Mouse (Mus musculus) adrenal gland, postnatal 4 days (tissue): ENCODE measurements around the gene Cntn1. TPM values are rescaled to one million over a fixed set of nuclear protein-coding genes. Genes with fewer than 3 reads are reported as not detected.

ENCODE experiments used
- DNase-seq, 2 experiments: peaks; one replicate each; pipeline ENCODE4 v3.0.0; 2021 to 2022; ENCODE audit warnings: low spot score in 2 of 2, mixed read lengths in 2 of 2
- total RNA-seq, 2 experiments: library from RNA; stranded (reverse); gene quantifications; 2 replicates each; pipeline ENCODE4 v1.2.3; 2021

The Cntn1 gene
- total RNA-seq, 2 experiments from 2014 or later = 5.7 to 7.4 TPM

DNA sequence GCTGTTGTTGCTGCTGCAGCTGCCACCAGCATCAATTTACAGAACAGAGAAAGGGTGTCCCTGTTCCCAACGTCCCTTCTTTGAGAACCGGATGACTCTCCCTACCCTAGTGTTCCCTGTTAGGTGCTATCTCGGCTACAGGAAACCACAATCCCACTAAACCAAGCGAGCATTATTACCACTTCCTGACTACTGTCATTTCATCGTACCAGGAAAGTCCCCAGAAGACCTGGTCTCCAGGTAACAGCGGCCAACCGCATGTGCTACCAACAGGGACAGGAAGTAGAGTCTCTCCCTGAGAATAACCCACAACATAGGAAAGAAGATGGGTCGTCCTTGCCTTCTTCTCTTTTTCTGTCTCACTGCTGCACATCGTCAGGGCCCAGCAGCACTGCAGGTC, 83.3 kb downstream of the Cntn1 start:
- DNase-seq = no peak

- no peak for DNase-seq
Observed at GRCm38 (mm10) chr15:92137026-92137425, 86.1 kb downstream of the Cntn1 start.

- no peak for DNase-seq
Observed at GRCm38 (mm10) chr15:92141972-92142371, 91.0 kb downstream of the Cntn1 start.

- DNase-seq = no peak
Observed at GRCm38 (mm10) chr15:92154921-92155320, 104.0 kb downstream of the Cntn1 start.

GRCm38 (mm10) chr15:92160855-92161162, 109.8 kb downstream of the Cntn1 start:
- DNase-seq = no peak

DNA sequence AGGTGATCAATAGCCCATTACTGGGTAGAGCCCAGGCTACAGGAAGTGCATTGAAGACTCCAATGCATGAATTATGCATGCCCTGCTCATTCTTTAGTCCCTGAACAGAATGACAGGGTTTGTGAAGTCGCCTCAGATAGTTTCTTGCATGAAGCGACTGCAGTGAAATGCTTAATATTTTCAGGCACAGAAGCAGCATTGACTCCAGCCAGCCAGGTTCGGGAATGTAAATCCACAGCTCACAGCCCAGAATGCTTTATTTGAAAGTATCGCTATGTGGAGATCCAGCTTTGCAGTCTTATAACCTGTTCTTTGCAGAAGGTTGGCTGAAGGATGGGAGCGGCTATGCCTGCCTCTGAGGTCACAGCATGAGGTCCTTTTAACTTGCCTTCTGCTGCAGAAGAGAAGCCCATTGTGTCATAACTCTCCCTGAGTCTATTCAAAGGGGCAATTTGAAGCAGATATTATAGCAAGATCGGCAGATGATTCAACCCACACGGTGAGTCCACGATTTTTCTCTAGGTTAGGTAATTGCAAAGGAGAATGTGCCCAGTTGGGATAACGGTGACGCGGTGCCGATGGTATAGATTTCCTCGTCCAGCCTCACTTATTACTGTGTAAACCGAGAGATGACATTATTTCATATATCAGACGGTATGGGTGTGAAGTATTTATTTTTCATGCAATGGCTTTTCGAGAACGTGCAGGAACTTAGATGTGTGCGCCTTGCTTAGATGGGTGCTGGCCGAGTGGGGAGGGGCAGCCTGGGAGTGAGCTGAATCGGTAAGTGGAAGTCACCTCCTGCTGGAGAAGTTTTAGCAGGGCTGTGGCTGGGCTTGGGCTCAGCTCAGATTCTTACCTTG, 110.4 kb downstream of the Cntn1 start:
- DNase-seq = no peak

GRCm38 (mm10) chr15:92162835-92163234, 111.9 kb downstream of the Cntn1 start:
- no peak for DNase-seq

DNA sequence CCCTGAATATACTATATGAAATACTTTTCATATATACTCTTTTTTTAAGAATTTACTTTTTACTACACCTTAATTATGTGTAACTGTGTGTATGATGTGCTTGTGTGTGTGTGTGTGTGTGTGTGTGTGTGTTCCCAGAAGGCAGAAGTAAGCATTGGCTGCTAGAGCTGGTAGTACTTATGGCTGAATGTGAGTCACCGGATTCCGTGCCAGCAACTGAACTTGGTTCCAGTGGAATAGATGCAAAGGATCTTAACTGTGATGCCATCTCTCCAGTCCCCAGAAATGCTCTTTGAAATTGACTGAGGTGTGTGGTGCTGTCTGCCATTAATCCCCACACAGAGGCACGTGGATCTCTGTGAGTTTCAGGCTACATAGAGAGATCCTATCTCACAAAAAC, 113.2 kb downstream of the Cntn1 start:
- DNase-seq = no peak

GRCm38 (mm10) chr15:92166266-92166665, 115.3 kb downstream of the Cntn1 start:
- DNase-seq = no peak

GRCm38 (mm10) chr15:92175739-92176138, 124.8 kb downstream of the Cntn1 start:
- DNase-seq = no peak

DNA sequence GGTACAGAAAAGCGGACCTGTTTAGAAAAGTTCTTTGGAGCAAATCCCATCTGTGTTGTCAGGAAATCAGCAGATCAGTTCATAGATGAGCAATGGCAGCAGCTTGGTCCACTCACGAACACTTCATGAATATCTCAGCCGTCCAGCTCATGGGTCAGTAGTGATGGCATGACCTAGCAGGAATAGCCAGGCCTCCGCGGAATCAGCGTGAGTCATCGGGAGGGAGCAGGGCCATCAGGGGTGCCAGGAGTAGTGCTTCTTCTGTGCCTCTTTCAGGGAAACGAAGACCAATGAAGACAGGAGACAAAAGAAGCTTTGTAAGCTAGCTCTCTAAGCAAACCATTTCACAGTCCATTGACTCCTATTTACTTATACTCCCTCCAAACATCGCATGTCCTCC, 126.4 kb downstream of the Cntn1 start:
- no peak for DNase-seq

GRCm38 (mm10) chr15:92185484-92185883, 134.5 kb downstream of the Cntn1 start:
- no peak for DNase-seq

DNA sequence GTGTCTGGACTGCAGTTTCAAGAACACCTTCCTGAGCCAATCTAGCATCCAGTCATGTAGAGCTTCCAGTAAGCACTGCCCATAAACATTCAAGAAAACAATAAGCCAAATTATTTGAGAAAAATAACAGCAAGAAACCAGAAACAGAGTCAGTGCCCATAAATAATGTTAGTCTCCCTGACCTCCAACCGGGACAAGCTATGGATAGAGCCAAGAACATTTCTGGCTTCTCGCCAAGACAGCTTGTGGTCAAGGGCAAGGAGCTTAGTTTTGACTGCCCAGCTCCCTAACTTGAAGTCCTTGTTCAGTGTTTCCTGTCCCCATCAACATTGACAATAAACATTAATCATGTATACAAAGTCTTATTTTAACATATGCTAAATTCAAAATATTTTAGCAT, 139.0 kb downstream of the Cntn1 start:
- DNase-seq = peak in 1 of 2 experiments; percentile 31

GRCm38 (mm10) chr15:92200326-92200985, 149.5 kb downstream of the Cntn1 start:
- no peak for DNase-seq

GRCm38 (mm10) chr15:92206695-92207094, 155.7 kb downstream of the Cntn1 start:
- no peak for DNase-seq

GRCm38 (mm10) chr15:92209778-92210177, 158.8 kb downstream of the Cntn1 start:
- no peak for DNase-seq

- no peak for DNase-seq
Observed at GRCm38 (mm10) chr15:92210486-92211235, 159.7 kb downstream of the Cntn1 start.

DNA sequence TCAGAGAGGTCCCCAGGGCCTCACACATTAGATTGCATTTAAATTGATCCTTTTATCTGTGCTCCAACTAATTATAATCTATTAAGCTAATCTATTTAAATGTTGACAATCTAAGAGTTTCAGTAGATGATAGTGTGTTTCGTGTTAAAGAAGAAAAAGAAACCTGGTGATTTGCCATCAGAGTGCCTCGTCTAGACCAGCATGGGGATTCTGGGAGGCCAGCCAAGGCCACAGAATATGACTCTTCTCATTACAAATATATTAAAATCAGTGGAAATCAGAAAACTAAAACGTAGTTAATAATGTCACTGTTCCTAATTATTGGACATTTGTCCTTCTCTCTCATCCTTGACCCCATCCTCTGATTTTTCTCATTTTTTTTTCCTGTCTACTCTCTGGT, 164.9 kb downstream of the Cntn1 start:
- no peak for DNase-seq

GRCm38 (mm10) chr15:92221446-92221845, 170.5 kb downstream of the Cntn1 start:
- DNase-seq = no peak

DNA sequence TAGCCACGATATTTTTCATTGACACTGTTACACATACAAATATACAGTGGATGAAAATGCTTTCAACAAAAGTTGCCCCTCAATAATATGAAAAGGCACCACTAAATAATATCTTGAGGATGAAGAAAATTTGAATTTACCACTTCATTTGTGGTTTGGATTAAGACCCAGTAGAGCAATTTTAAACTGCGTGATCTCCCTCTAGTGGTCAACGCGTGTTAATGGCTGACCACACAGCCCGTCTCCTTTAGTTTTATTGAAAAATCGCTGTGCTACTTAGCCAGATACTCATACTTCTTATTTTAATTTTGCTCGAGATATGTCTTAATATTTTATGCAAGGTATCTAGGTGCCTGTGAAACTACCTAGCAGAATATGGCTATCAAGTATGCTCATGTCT, 180.4 kb downstream of the Cntn1 start:
- no peak for DNase-seq

DNA sequence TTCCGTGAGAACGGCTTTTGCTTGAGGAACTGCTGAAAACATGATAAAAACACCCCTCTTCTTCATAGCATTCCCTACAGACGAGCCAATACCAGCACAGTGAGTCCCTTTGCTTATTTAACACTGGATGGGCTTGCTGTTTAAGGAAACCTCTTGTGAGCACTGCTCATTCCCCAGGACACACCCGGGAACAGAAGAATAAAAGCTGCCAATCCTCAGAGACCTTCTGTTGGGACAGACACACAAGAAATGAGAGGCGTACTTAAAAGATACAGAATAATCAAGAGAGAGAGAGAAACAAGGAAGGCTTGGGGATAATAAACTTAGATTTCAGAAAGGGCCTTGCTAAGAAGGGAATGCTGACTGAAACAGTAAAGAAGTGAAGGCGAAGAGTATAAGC, 184.9 kb downstream of the Cntn1 start:
- DNase-seq = no peak
